Mouse (Mus musculus): ENCODE data around the gene Acsm2. TPM values are rescaled to one million over a fixed set of nuclear protein-coding genes. Genes with fewer than 3 reads are reported as not detected.
A peak's percentile ranks its signal among the peaks of the same experiment; 100 is the strongest.

The Acsm2 gene
- polyA plus RNA-seq (2021) = 0.39 TPM

DNA sequence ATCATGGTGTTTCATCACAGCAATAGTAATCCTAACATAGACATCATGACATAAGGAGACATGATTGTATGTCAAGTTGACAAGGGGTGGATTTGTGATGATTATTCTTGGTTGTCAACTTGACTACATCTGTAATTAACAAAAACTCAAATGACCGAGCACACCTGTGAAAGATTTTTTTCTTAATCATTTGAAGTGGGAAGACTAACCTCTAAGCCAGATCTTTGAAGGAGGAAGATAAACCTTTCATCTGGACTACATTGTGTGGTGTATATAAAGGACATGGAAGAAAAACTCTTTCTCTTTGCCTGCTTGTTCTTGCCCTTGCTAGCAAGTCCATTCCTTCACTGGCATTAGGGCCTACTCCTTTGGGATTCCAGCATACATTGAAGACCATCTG lies at the start of gene Acsm2:
Acsm2 (plus strand) TSS at position 301 of the 400 bp plus-strand sequence.
- DNase-seq (ENCODE audit: low read depth, low spot score) (no peak), ATAC-seq (no peak)
- H3K27me3 ChIP-seq = no peaks in the 10 kb centered on the region
- CTCF ChIA-PET = interaction anchor here (1.8 kb wide), 1 partner anchor 9 kb away, joined by 7 read pairs; no protein-coding TSS in a partner anchor
- TF ChIP-seq CTCF (IDR thresholded peaks at IDR 0.05) = no peak
- in situ Hi-C loops (cut with MboI; ENCODE audit: low pct_unique_long_range_greater_than_20kb) = no loop called here
- POLR2A ChIA-PET = interaction anchor here (0.6 kb wide), 1 partner anchor 295 kb away, joined by 4 read pairs; no protein-coding TSS in a partner anchor

- in situ Hi-C loops (cut with MboI; ENCODE audit: low pct_unique_long_range_greater_than_20kb) = loop anchor here (10.0 kb wide), 2 partner anchors 496 to 756 kb away; no protein-coding TSS in a partner anchor
- no peak for TF ChIP-seq CTCF (IDR thresholded peaks at IDR 0.05)
- ChIA-PET CTCF (no interaction called here), POLR2A (no interaction called here)
- ATAC-seq = peak; percentile 81
- no peaks in the 10 kb centered on the region for H3K27me3 ChIP-seq
- no peak for DNase-seq (ENCODE audit: low read depth, low spot score)
Observed at GRCm38 (mm10) chr7:119511143-119511542, 43.0 kb upstream of the Acsm2 start.

- no peaks in the 10 kb centered on the region for H3K27me3 ChIP-seq
- in situ Hi-C loops (cut with MboI; ENCODE audit: low pct_unique_long_range_greater_than_20kb) = loop anchor here (10.0 kb wide), 2 partner anchors 498 to 758 kb away; no protein-coding TSS in a partner anchor
- CTCF ChIA-PET = interaction anchor here (0.7 to 4.6 kb wide), 10 partner anchors 9 to 502 kb away, joined by 3 to 17 read pairs (median 5); partner anchors contain the start of gene Pdilt
- no peak for DNase-seq (ENCODE audit: low read depth, low spot score)
- no peak for ATAC-seq
- POLR2A ChIA-PET = no interaction called here
- peak; percentile 87 for TF ChIP-seq CTCF (IDR thresholded peaks at IDR 0.05)
Observed at GRCm38 (mm10) chr7:119513056-119513455, 41.1 kb upstream of the Acsm2 start.

GRCm38 (mm10) chr7:119515492-119516271 lies 38.5 kb upstream of the Acsm2 start:
- in situ Hi-C loops (cut with MboI; ENCODE audit: low pct_unique_long_range_greater_than_20kb) = loop anchor here (10.0 kb wide), 2 partner anchors 501 to 761 kb away; no protein-coding TSS in a partner anchor
- TF ChIP-seq CTCF (IDR thresholded peaks at IDR 0.05) = peak; percentile 68
- no peaks in the 10 kb centered on the region for H3K27me3 ChIP-seq
- DNase-seq (ENCODE audit: low read depth, low spot score) (no peak), ATAC-seq (no peak)
- ChIA-PET CTCF (interaction anchor here (1.2 to 4.6 kb wide), 5 partner anchors 24 to 504 kb away, joined by 3 to 17 read pairs (median 4); no protein-coding TSS in a partner anchor), POLR2A (no interaction called here)

GRCm38 (mm10) chr7:119516272-119516558 lies 37.9 kb upstream of the Acsm2 start:
- DNase-seq (ENCODE audit: low read depth, low spot score) = no peak
- TF ChIP-seq CTCF (IDR thresholded peaks at IDR 0.05) = no peak
- CTCF ChIA-PET = interaction anchor here (1.5 to 4.6 kb wide), 2 partner anchors 25 to 505 kb away, joined by 4 to 17 read pairs; no protein-coding TSS in a partner anchor
- ATAC-seq = no peak
- POLR2A ChIA-PET = no interaction called here
- H3K27me3 ChIP-seq = no peaks in the 10 kb centered on the region
- in situ Hi-C loops (cut with MboI; ENCODE audit: low pct_unique_long_range_greater_than_20kb) = loop anchor here (10.0 kb wide), 2 partner anchors 501 to 761 kb away; no protein-coding TSS in a partner anchor

GRCm38 (mm10) chr7:119519163-119519562 lies 35.0 kb upstream of the Acsm2 start, which contains the start of gene Acsm5:
Acsm5 (plus strand) TSS chr7:119519463.
- POLR2A ChIA-PET = no interaction called here
- in situ Hi-C loops (cut with MboI; ENCODE audit: low pct_unique_long_range_greater_than_20kb) = loop anchor here (10.0 kb wide), 2 partner anchors 504 to 764 kb away; no protein-coding TSS in a partner anchor
- ATAC-seq (no peak), DNase-seq (ENCODE audit: low read depth, low spot score) (no peak)
- TF ChIP-seq CTCF (IDR thresholded peaks at IDR 0.05) = no peak
- CTCF ChIA-PET = interaction anchor here (0.7 to 1.6 kb wide), 3 partner anchors 39 to 508 kb away, joined by 3 read pairs; no protein-coding TSS in a partner anchor
- no peaks in the 10 kb centered on the region for H3K27me3 ChIP-seq

DNA sequence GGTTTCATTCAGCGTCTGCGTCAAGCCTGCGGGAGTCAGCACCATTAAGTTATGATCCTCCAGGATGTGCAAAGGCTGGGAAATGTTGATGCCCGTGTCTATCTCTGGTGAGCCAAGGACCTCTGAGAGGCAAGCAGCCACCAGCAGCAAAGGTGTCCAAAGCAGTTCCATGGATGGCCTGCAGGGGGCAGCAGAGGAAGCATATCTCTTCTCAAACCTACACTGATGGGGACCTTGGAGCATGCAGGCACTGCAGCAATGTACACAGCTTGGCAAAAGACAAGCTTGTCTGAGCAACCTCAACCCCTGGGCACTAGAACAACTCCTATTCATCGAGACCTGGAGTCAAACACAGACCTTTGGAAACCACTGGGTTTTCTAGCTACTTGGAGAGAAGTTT lies 34.5 kb upstream of the Acsm2 start:
- in situ Hi-C loops (cut with MboI; ENCODE audit: low pct_unique_long_range_greater_than_20kb) = loop anchor here (10.0 kb wide), 3 partner anchors 155 to 765 kb away; no protein-coding TSS in a partner anchor
- no peak for ATAC-seq
- ChIA-PET POLR2A (no interaction called here), CTCF (interaction anchor here (0.7 to 1.6 kb wide), 4 partner anchors 39 to 509 kb away, joined by 3 read pairs; no protein-coding TSS in a partner anchor)
- H3K27me3 ChIP-seq = no peaks in the 10 kb centered on the region
- TF ChIP-seq CTCF (IDR thresholded peaks at IDR 0.05) = peak; percentile 90
- DNase-seq (ENCODE audit: low read depth, low spot score) = no peak

DNA sequence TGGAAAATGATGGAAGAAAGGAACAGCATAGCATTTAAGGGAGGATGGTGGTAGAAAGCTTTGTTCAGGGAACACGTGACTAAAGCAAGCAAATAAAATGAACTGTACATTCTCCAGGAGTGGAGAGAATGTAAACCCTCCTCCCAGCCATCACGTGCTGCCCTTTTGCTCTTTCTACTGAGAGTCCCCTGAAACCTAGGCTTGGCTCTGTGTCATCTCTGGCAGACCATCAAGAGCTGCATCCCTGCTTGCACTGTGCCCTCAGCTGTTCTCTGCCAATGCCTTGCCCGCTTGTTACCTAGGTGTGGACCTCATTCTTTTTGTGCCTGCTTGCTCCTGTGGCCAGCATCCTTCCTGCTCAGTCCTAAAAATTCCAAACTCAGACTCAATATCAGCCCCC lies 32.3 kb upstream of the Acsm2 start:
- ChIA-PET CTCF (no interaction called here), POLR2A (interaction anchor here (0.6 kb wide), 1 partner anchor 500 kb away, joined by 4 read pairs; no protein-coding TSS in a partner anchor)
- H3K27me3 ChIP-seq = no peaks in the 10 kb centered on the region
- in situ Hi-C loops (cut with MboI; ENCODE audit: low pct_unique_long_range_greater_than_20kb) = loop anchor here (10.0 kb wide), 1 partner anchor 153 kb away; no protein-coding TSS in a partner anchor
- TF ChIP-seq CTCF (IDR thresholded peaks at IDR 0.05) = no peak
- DNase-seq (ENCODE audit: low read depth, low spot score) (no peak), ATAC-seq (no peak)

- ChIA-PET POLR2A (interaction anchor here (0.6 kb wide), 1 partner anchor 500 kb away, joined by 4 read pairs; no protein-coding TSS in a partner anchor), CTCF (interaction anchor here (0.9 kb wide), 1 partner anchor 511 kb away, joined by 4 read pairs; no protein-coding TSS in a partner anchor)
- in situ Hi-C loops (cut with MboI; ENCODE audit: low pct_unique_long_range_greater_than_20kb) = loop anchor here (10.0 kb wide), 1 partner anchor 152 kb away; no protein-coding TSS in a partner anchor
- no peak for TF ChIP-seq CTCF (IDR thresholded peaks at IDR 0.05)
- no peaks in the 10 kb centered on the region for H3K27me3 ChIP-seq
- DNase-seq (ENCODE audit: low read depth, low spot score) (no peak), ATAC-seq (no peak)
Observed at GRCm38 (mm10) chr7:119522385-119522784, 31.8 kb upstream of the Acsm2 start.

GRCm38 (mm10) chr7:119523389-119523788 lies 30.8 kb upstream of the Acsm2 start, which contains the start of gene Pdilt:
Pdilt (minus strand) TSS chr7:119523489.
- no peaks in the 10 kb centered on the region for H3K27me3 ChIP-seq
- TF ChIP-seq CTCF (IDR thresholded peaks at IDR 0.05) = no peak
- in situ Hi-C loops (cut with MboI; ENCODE audit: low pct_unique_long_range_greater_than_20kb) = loop anchor here (10.0 kb wide), 1 partner anchor 151 kb away; no protein-coding TSS in a partner anchor
- DNase-seq (ENCODE audit: low read depth, low spot score) (no peak), ATAC-seq (no peak)
- POLR2A ChIA-PET = no interaction called here
- CTCF ChIA-PET = interaction anchor here (0.9 to 3.0 kb wide), 2 partner anchors 9 to 512 kb away, joined by 4 to 14 read pairs; no protein-coding TSS in a partner anchor

All from Patski (cell line).